ENCODE assay signal across 27 mouse cellular contexts in the genomic region with DNA sequence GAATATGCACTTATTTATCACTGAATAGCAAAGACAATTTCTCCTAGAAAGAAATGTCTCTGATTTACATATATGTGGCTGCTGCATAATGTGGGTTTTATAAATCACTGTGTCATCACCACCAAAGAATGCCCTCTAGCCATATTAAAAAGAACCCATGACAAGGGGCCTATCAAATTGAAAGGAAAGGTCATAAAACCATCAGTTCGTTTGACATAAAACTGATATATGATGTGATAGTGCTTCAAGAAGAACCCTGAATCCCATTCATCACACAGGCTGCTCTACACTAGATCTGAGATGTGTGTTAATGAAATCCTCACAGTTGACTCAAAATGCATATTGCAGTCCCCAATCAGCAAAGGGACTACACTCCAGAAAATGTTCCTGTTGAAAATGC. TPM values are rescaled to one million over a fixed set of nuclear protein-coding genes. Genes with fewer than 3 reads are reported as not detected.
DNase-seq lines count a peak whose midpoint lies in the region; ATAC-seq lines count a peak whose summit lies in the region.
"Had no signal": no experiment of that assay in that cellular context is flagged by ENCODE, and none has a peak within 500 bp of the region (broad histone marks: within the 10 kb centered on the region; RNA-seq: fewer than 3 reads in every experiment).

No protein-coding gene starts in this region.

- H3K27ac ChIP-seq in neural tube, embryonic 11.5 days (ENCODE audit: low read depth, low read length): no peak overlapping the region
- no peak overlapping the region for H3K27ac ChIP-seq in neural tube, embryonic 13.5 days (replicated peaks)
- H3K27ac ChIP-seq in neural tube, embryonic 15.5 days (replicated peaks): no peak overlapping the region
- H3K27ac ChIP-seq: embryonic facial prominence, embryonic 10.5 days; embryonic facial prominence, embryonic 12.5 days; forebrain, embryonic 13.5 days; forebrain, embryonic 15.5 days had no signal

- no peak overlapping the region for H3K4me3 ChIP-seq in neural tube, embryonic 11.5 days (ENCODE audit: low read depth, low read length)
- H3K4me3 ChIP-seq in neural tube, embryonic 13.5 days: no peak overlapping the region
- H3K4me3 ChIP-seq in neural tube, embryonic 15.5 days (replicated peaks): no peak overlapping the region
- H3K4me3 ChIP-seq: embryonic facial prominence, embryonic 10.5 days; embryonic facial prominence, embryonic 12.5 days; forebrain, embryonic 13.5 days; forebrain, embryonic 15.5 days had no signal

- H3K9ac ChIP-seq in neural tube, embryonic 11.5 days (ENCODE audit: low read length): no peak overlapping the region
- no peak overlapping the region for H3K9ac ChIP-seq in neural tube, embryonic 13.5 days
- no peak overlapping the region for H3K9ac ChIP-seq in neural tube, embryonic 15.5 days (replicated peaks)
- H3K9ac ChIP-seq: embryonic facial prominence, embryonic 12.5 days; forebrain, embryonic 13.5 days; forebrain, embryonic 15.5 days had no signal

- DNase-seq in neural tube, embryonic 11.5 days (ENCODE audit: low spot score): no peak
- no peak for DNase-seq in neural tube, embryonic 10.5 days (ENCODE audit: extremely low spot score, low spot score)
- DNase-seq in layer of hippocampus, adult 8-10 months (ENCODE audit: low spot score in 2 of 2): no peak
- no peak for DNase-seq in kidney, postnatal 10 days
- DNase-seq: adrenal gland, adult 8-10 months; adrenal gland, postnatal 14 days; adrenal gland, postnatal 36 days; B cell, adult 2 months; cerebellum, adult 11-12 months; cerebellum, adult 2 months; cerebellum, adult 9-10 months; cerebellum, postnatal 10 days; cerebellum, postnatal 25 days had no signal

- H3K9me3 ChIP-seq in neural tube, embryonic 11.5 days (ENCODE audit: control insufficient read depth, low read length): no peaks in the 10 kb centered on the region
- H3K9me3 ChIP-seq in neural tube, embryonic 13.5 days: no peaks in the 10 kb centered on the region
- no peaks in the 10 kb centered on the region for H3K9me3 ChIP-seq in neural tube, embryonic 15.5 days (replicated peaks)
- H3K9me3 ChIP-seq: embryonic facial prominence, embryonic 12.5 days; forebrain, embryonic 13.5 days; forebrain, embryonic 15.5 days; G1E had no signal

- WGBS in neural tube, embryonic 11.5 days: 76% methylated on average over 1 of the region's 1 CpGs
- WGBS in neural tube, embryonic 13.5 days: 48% methylated on average over 1 of the region's 1 CpGs
- WGBS in neural tube, embryonic 15.5 days: 33% methylated on average over 1 of the region's 1 CpGs

- peak; percentile 81 for ATAC-seq in neural tube, embryonic 11.5 days (ENCODE audit: insufficient read depth, low FRiP score, low TSS enrichment)
- peak; percentile 43; the same call in 1 of the 2 replicates for ATAC-seq in neural tube, embryonic 13.5 days (ENCODE audit: low read depth)
- peak; percentile 53; the same call in 1 of the 2 replicates for ATAC-seq in neural tube, embryonic 15.5 days (ENCODE audit: low FRiP score)
- ATAC-seq: activated CD4-positive, CD25-positive, alpha-beta regulatory T cell, adult 4 months; CD4-positive, CD25-positive, alpha-beta regulatory T cell, adult 4 months; forebrain, embryonic 13.5 days; forebrain, embryonic 15.5 days; Patski had no signal

- no peaks in the 10 kb centered on the region for H3K27me3 ChIP-seq in neural tube, embryonic 11.5 days (ENCODE audit: control insufficient read depth, insufficient read depth, low read length)
- no peaks in the 10 kb centered on the region for H3K27me3 ChIP-seq in neural tube, embryonic 13.5 days
- H3K27me3 ChIP-seq in neural tube, embryonic 15.5 days (replicated peaks): no peaks in the 10 kb centered on the region
- H3K27me3 ChIP-seq: CH12.LX; embryonic facial prominence, embryonic 12.5 days; forebrain, embryonic 13.5 days; forebrain, embryonic 15.5 days; Patski had no signal

- H3K36me3 ChIP-seq in neural tube, embryonic 11.5 days (ENCODE audit: control insufficient read depth, insufficient read depth, low read length): no peaks in the 10 kb centered on the region
- H3K36me3 ChIP-seq in neural tube, embryonic 13.5 days: no peaks in the 10 kb centered on the region
- no peaks in the 10 kb centered on the region for H3K36me3 ChIP-seq in neural tube, embryonic 15.5 days
- H3K36me3 ChIP-seq: embryonic facial prominence, embryonic 10.5 days; embryonic facial prominence, embryonic 12.5 days; forebrain, embryonic 15.5 days; G1E had no signal

- no peaks in the 10 kb centered on the region for H3K4me1 ChIP-seq in neural tube, embryonic 11.5 days (ENCODE audit: control insufficient read depth, insufficient read depth, low read length)
- no peaks in the 10 kb centered on the region for H3K4me1 ChIP-seq in neural tube, embryonic 13.5 days (replicated peaks)
- no peaks in the 10 kb centered on the region for H3K4me1 ChIP-seq in neural tube, embryonic 15.5 days
- H3K4me1 ChIP-seq: embryonic facial prominence, embryonic 10.5 days; embryonic facial prominence, embryonic 12.5 days; forebrain, embryonic 13.5 days; forebrain, embryonic 15.5 days had no signal

- no peak overlapping the region for H3K4me2 ChIP-seq in neural tube, embryonic 11.5 days (ENCODE audit: low read depth)
- H3K4me2 ChIP-seq in neural tube, embryonic 13.5 days: no peak overlapping the region
- H3K4me2 ChIP-seq in neural tube, embryonic 15.5 days: no peak overlapping the region
- H3K4me2 ChIP-seq: embryonic facial prominence, embryonic 12.5 days; forebrain, embryonic 13.5 days; forebrain, embryonic 15.5 days had no signal

RNA-seq across cellular contexts. Expression of a gene that starts 27.4 kb away (rescaled TPM):
- not detected in 2 replicates for polyA plus RNA-seq in neural tube, embryonic 11.5 days (2014; fragmentation: Nextera tagmentation; extraction: Ambion mirVana)
- polyA plus RNA-seq in neural tube, embryonic 13.5 days (2015; fragmentation: Nextera tagmentation; extraction: Ambion mirVana): 0.47 TPM in 1 of 2 replicates, not detected in the other
- polyA plus RNA-seq in neural tube, embryonic 15.5 days (2015; fragmentation: Nextera tagmentation; extraction: Ambion mirVana): 0.37 and 1.2 TPM in 2 replicates
- total RNA-seq in layer of hippocampus, adult 8-10 months (2022): not detected
- total RNA-seq: adrenal gland, adult 18-20 months; CH12.LX; G1E had no signal
- polyA plus RNA-seq: activated CD4-positive, CD25-positive, alpha-beta regulatory T cell, adult 4 months; CD4-positive, CD25-positive, alpha-beta regulatory T cell, adult 4 months; embryonic facial prominence, embryonic 10.5 days; forebrain, embryonic 11.5 days; forebrain, embryonic 13.5 days; G1E; Patski had no signal

RNA-seq across cellular contexts. Expression of a gene that starts 57.5 kb away (rescaled TPM):
- polyA plus RNA-seq in neural tube, embryonic 11.5 days (2014; fragmentation: Nextera tagmentation; extraction: Ambion mirVana): not detected in 2 replicates
- not detected in 2 replicates for polyA plus RNA-seq in neural tube, embryonic 13.5 days (2015; fragmentation: Nextera tagmentation; extraction: Ambion mirVana)
- polyA plus RNA-seq in neural tube, embryonic 15.5 days (2015; fragmentation: Nextera tagmentation; extraction: Ambion mirVana): not detected in 2 replicates
- total RNA-seq in layer of hippocampus, adult 8-10 months (2022): not detected
- total RNA-seq: CH12.LX, G1E had no signal
- polyA plus RNA-seq: activated CD4-positive, CD25-positive, alpha-beta regulatory T cell, adult 4 months; CD4-positive, CD25-positive, alpha-beta regulatory T cell, adult 4 months; cerebellum, adult 2 months; embryonic facial prominence, embryonic 10.5 days; embryonic facial prominence, embryonic 12.5 days; embryonic facial prominence, embryonic 14.5 days; forebrain, embryonic 11.5 days; forebrain, embryonic 13.5 days; forebrain, embryonic 15.5 days; G1E; Patski had no signal
